ENCODE assay signal across 7 mouse cellular contexts in the genomic region with DNA sequence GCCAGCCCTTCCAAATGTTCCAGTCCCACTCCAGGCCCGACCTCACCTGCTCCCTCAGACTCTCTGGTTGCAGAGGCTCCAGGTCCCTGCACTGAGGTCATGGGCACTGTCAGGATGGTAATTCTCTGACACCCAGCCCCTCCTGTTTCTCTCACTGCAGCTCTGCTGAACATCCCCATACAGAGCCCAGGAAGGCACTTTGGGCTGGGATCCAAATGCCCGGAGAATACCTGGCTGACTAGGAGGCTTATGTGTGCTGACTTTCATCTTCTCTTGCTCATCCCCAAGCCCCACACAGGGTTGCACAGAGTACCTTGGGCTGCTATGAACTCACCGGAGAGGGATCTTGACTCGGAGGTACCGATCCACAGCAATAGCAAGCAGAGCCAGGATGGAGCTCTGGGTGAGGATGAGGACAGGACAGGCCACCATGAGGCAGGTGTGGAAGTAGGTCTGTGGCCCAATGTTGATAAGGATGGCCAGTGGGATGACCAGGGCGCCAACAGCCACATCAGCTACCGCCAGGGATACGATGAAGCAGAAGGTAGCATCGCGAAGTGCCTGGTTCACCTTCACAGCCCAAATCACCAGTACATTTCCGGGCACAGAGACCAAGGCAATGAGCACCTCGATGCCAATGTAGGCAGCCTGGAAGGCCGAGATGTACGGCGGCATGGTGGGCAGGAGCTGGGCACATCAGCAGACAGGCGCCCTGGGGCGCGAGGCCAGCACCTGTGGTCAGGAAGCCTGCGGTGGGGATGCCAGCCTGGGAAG. TPM values are rescaled to one million over a fixed set of nuclear protein-coding genes. Genes with fewer than 3 reads are reported as not detected.
A peak's percentile ranks its signal among the peaks of the same experiment; 100 is the strongest.
DNase-seq lines count a peak whose midpoint lies in the region; ATAC-seq and TF ChIP-seq lines count a peak whose summit lies in the region.

No protein-coding gene starts in this region.

- no peak for ATAC-seq in liver, postnatal 0 days
- no peak for ATAC-seq in liver, embryonic 11.5 days (replicated peaks; ENCODE audit: low FRiP score)
- ATAC-seq in common myeloid progenitor, adult 5-6 weeks (replicated peaks; ENCODE audit: low read depth, poor library complexity, severe bottlenecking), result 0 out of 2 replicates have a peak, but pooled peaks have one; percentile 19
- no peak for ATAC-seq in hindbrain, embryonic 12.5 days (ENCODE audit: low FRiP score)

- peak overlapping the region; percentile 45 for H3K4me3 ChIP-seq in liver, postnatal 0 days (ENCODE audit: low read depth, low read length)
- H3K4me3 ChIP-seq in liver, embryonic 11.5 days (ENCODE audit: low read depth, low read length), result no peak overlapping the region
- peak overlapping the region; percentile 44 for H3K4me3 ChIP-seq in hindbrain, embryonic 12.5 days
- peak overlapping the region; percentile 55 for H3K4me3 ChIP-seq in olfactory bulb, adult 2 months (ENCODE audit: insufficient read depth, low read depth, low read length)

- peak overlapping the region; percentile 63 for H3K4me2 ChIP-seq in liver, postnatal 0 days (ENCODE audit: low read depth, low read length)
- no peak overlapping the region for H3K4me2 ChIP-seq in liver, embryonic 11.5 days
- peak overlapping the region; percentile 93 for H3K4me2 ChIP-seq in hindbrain, embryonic 12.5 days (replicated peaks)

- TF ChIP-seq POLR2A in olfactory bulb, adult 2 months (IDR thresholded peaks at IDR 0.05; ENCODE audit: insufficient read depth, low read depth, low read length), result no peak

- no peak for TF ChIP-seq CTCF in liver, postnatal 0 days (IDR thresholded peaks at IDR 0.05; ENCODE audit: low read depth)
- TF ChIP-seq CTCF in olfactory bulb, adult 2 months (IDR thresholded peaks at IDR 0.05; ENCODE audit: insufficient read depth, low read depth, low read length), result no peak

- H3K4me1 ChIP-seq in liver, postnatal 0 days (ENCODE audit: insufficient read depth), result peaks cover 35% of the 10 kb centered on the region
- H3K4me1 ChIP-seq in liver, embryonic 11.5 days (replicated peaks; ENCODE audit: control insufficient read depth, insufficient read depth, low read length), result no peaks in the 10 kb centered on the region
- H3K4me1 ChIP-seq in hindbrain, embryonic 12.5 days, result peaks cover 23% of the 10 kb centered on the region
- peaks cover 39% of the 10 kb centered on the region for H3K4me1 ChIP-seq in olfactory bulb, adult 2 months (ENCODE audit: control insufficient read depth, insufficient read depth, low read length)

- peak overlapping the region; percentile 57; the same call in 1 of the 2 replicates for H3K27ac ChIP-seq in liver, postnatal 0 days (ENCODE audit: low read depth)
- no peak overlapping the region for H3K27ac ChIP-seq in liver, embryonic 11.5 days (ENCODE audit: low read depth, low read length)
- H3K27ac ChIP-seq in hindbrain, embryonic 12.5 days, result no peak overlapping the region
- H3K27ac ChIP-seq in olfactory bulb, adult 2 months (ENCODE audit: insufficient read depth, low read depth, low read length), result peak overlapping the region; percentile 50

- no peak for DNase-seq in liver, postnatal 0 days
- DNase-seq in liver, embryonic 11.5 days (ENCODE audit: low spot score), result no peak
- no peak for DNase-seq in thymus, postnatal 36 days
- DNase-seq in spleen, postnatal 4 days (ENCODE audit: low spot score in 2 of 2), result no peak

- no peaks in the 10 kb centered on the region for H3K9me3 ChIP-seq in liver, postnatal 0 days (ENCODE audit: low read length)
- no peaks in the 10 kb centered on the region for H3K9me3 ChIP-seq in liver, embryonic 11.5 days (ENCODE audit: control insufficient read depth, low read length)
- H3K9me3 ChIP-seq in hindbrain, embryonic 12.5 days (replicated peaks), result no peaks in the 10 kb centered on the region

- H3K27me3 ChIP-seq in liver, postnatal 0 days (ENCODE audit: insufficient read depth, low read length), result peaks cover 26% of the 10 kb centered on the region
- peaks cover 46% of the 10 kb centered on the region for H3K27me3 ChIP-seq in liver, embryonic 11.5 days (replicated peaks; ENCODE audit: control insufficient read depth, insufficient read depth, low read length)
- peaks cover 53% of the 10 kb centered on the region for H3K27me3 ChIP-seq in hindbrain, embryonic 12.5 days

- TF ChIP-seq EP300 in liver, postnatal 0 days (IDR thresholded peaks at IDR 0.05; ENCODE audit: low read depth), result no peak

- H3K9ac ChIP-seq in liver, postnatal 0 days (replicated peaks), result peak overlapping the region; percentile 58
- H3K9ac ChIP-seq in liver, embryonic 11.5 days (ENCODE audit: low read depth, low read length), result no peak overlapping the region
- H3K9ac ChIP-seq in hindbrain, embryonic 12.5 days, result no peak overlapping the region

- no peaks in the 10 kb centered on the region for H3K36me3 ChIP-seq in liver, postnatal 0 days (replicated peaks; ENCODE audit: insufficient read depth, low read length)
- H3K36me3 ChIP-seq in liver, embryonic 11.5 days (ENCODE audit: control insufficient read depth, insufficient read depth, low read length), result no peaks in the 10 kb centered on the region
- H3K36me3 ChIP-seq in hindbrain, embryonic 12.5 days, result no peaks in the 10 kb centered on the region

- 47% methylated on average over 19 of the region's 19 CpGs for WGBS in liver, postnatal 0 days (ENCODE audit: insufficient replicate concordance)
- WGBS in liver, embryonic 11.5 days, result 48% methylated on average over 19 of the region's 19 CpGs
- 50% methylated on average over 19 of the region's 19 CpGs for WGBS in hindbrain, embryonic 12.5 days
- WGBS in olfactory bulb, adult 2 months, result 52% methylated on average over 19 of the region's 19 CpGs

RNA-seq across cellular contexts. Expression of a gene that starts 1.4 kb away (rescaled TPM):
- polyA plus RNA-seq in liver, postnatal 0 days (2015; fragmentation: Nextera tagmentation; extraction: Ambion mirVana), result 6.4 and 8.3 TPM in 2 replicates
- 0.21 and 0.29 TPM in 2 replicates for polyA plus RNA-seq in liver, embryonic 11.5 days (2014; fragmentation: Nextera tagmentation; extraction: Ambion mirVana)
- not detected in 2 replicates for total RNA-seq in common myeloid progenitor, adult 5-6 weeks (2017)
- 2.3 and 2.4 TPM in 2 replicates for polyA plus RNA-seq in hindbrain, embryonic 12.5 days (2016; fragmentation: Nextera tagmentation; extraction: Ambion mirVana)
- not detected in 2 replicates for polyA plus RNA-seq in olfactory bulb, adult 2 months (2012; ENCODE audit: insufficient read depth, insufficient read length, low replicate concordance, missing spikeins)

RNA-seq across cellular contexts. Expression of a gene that starts 40.6 kb away (rescaled TPM):
- polyA plus RNA-seq in liver, postnatal 0 days (2015; fragmentation: Nextera tagmentation; extraction: Ambion mirVana), result 0.14 TPM in 1 of 2 replicates, not detected in the other
- 0.36 and 0.71 TPM in 2 replicates for polyA plus RNA-seq in liver, embryonic 11.5 days (2014; fragmentation: Nextera tagmentation; extraction: Ambion mirVana)
- total RNA-seq in common myeloid progenitor, adult 5-6 weeks (2017), result not detected in 2 replicates
- 2.4 and 15.9 TPM in 2 replicates for polyA plus RNA-seq in hindbrain, embryonic 12.5 days (2016; fragmentation: Nextera tagmentation; extraction: Ambion mirVana)
- polyA plus RNA-seq in olfactory bulb, adult 2 months (2012; ENCODE audit: insufficient read depth, insufficient read length, low replicate concordance, missing spikeins), result not detected in 2 replicates

RNA-seq across cellular contexts. Expression of a gene that starts 51.9 kb away (rescaled TPM):
- 18.8 and 19.3 TPM in 2 replicates for polyA plus RNA-seq in liver, postnatal 0 days (2015; fragmentation: Nextera tagmentation; extraction: Ambion mirVana)
- 0.41 and 0.49 TPM in 2 replicates for polyA plus RNA-seq in liver, embryonic 11.5 days (2014; fragmentation: Nextera tagmentation; extraction: Ambion mirVana)
- 3.1 and 8.3 TPM in 2 replicates for total RNA-seq in common myeloid progenitor, adult 5-6 weeks (2017)
- polyA plus RNA-seq in hindbrain, embryonic 12.5 days (2016; fragmentation: Nextera tagmentation; extraction: Ambion mirVana), result 3.0 and 3.3 TPM in 2 replicates
- not detected in 2 replicates for polyA plus RNA-seq in olfactory bulb, adult 2 months (2012; ENCODE audit: insufficient read depth, insufficient read length, low replicate concordance, missing spikeins)

RNA-seq across cellular contexts. Expression of a gene that starts 55.9 kb away (rescaled TPM):
- polyA plus RNA-seq in liver, postnatal 0 days (2015; fragmentation: Nextera tagmentation; extraction: Ambion mirVana), result 0.64 TPM in 1 of 2 replicates, not detected in the other
- polyA plus RNA-seq in liver, embryonic 11.5 days (2014; fragmentation: Nextera tagmentation; extraction: Ambion mirVana), result 4.5 and 5.2 TPM in 2 replicates
- total RNA-seq in common myeloid progenitor, adult 5-6 weeks (2017), result not detected in 2 replicates
- polyA plus RNA-seq in hindbrain, embryonic 12.5 days (2016; fragmentation: Nextera tagmentation; extraction: Ambion mirVana), result 7.8 and 36.7 TPM in 2 replicates
- polyA plus RNA-seq in olfactory bulb, adult 2 months (2012; ENCODE audit: insufficient read depth, insufficient read length, low replicate concordance, missing spikeins), result not detected in 2 replicates

Comparison
In these comparisons a context has a peak if more than half of its experiments do, and no peak if none do; other contexts are left out.
1. H3K27ac ChIP-seq: peak in liver, postnatal 0 days (single experiment) and olfactory bulb, adult 2 months (single experiment); none in liver, embryonic 11.5 days (single experiment) and hindbrain, embryonic 12.5 days (single experiment).